Mouse (Mus musculus) midbrain, embryonic 10.5 days (tissue): ENCODE measurements around the gene Tfip11. TPM values are rescaled to one million over a fixed set of nuclear protein-coding genes. Genes with fewer than 3 reads are reported as not detected.

Experiments
- DNase-seq: peaks from one replicate; pipeline ENCODE4 v3.0.0-alpha.2; 2017; ENCODE audit warnings: low spot score
- H3K27ac ChIP-seq: fragments of 300-500 bp; sonication (generic); replicated peaks from 2 replicates; pipeline ENCODE4 v1.5.1; 2016; ENCODE audit warnings: mild to moderate bottlenecking
- H3K27me3 ChIP-seq: fragments of 300-500 bp; sonication (generic); 2 replicates; pipeline ENCODE4 v1.6.1; 2016; ENCODE audit warnings: low read depth, mild to moderate bottlenecking; ENCODE audit not compliant: poor library complexity, severe bottlenecking
- H3K36me3 ChIP-seq: fragments of 300-500 bp; sonication (generic); 2 replicates; pipeline ENCODE4 v1.6.1; 2016; ENCODE audit warnings: mild to moderate bottlenecking, moderate library complexity
- H3K4me1 ChIP-seq: fragments of 300-500 bp; sonication (generic); 2 replicates; pipeline ENCODE4 v1.6.1; 2016
- H3K4me3 ChIP-seq: fragments of 300-500 bp; sonication (generic); 2 replicates; pipeline ENCODE4 v1.5.1; 2016; ENCODE audit warnings: mild to moderate bottlenecking, moderate library complexity
- H3K9me3 ChIP-seq: fragments of 300-500 bp; sonication (generic); replicated peaks from 2 replicates; pipeline ENCODE4 v1.6.1; 2016; ENCODE audit warnings: mild to moderate bottlenecking
- WGBS: fragments of 180-500 bp; shearing (Covaris S2); methylation state at CpG from one replicate; pipeline ENCODE4 v1.1.7; 2016; 5-methylcytosine and 5-hydroxymethylcytosine counted together
- polyA plus RNA-seq: library from polyadenylated mRNA; unstranded; fragments of >200 nt; fragmentation: Nextera tagmentation; extraction: Ambion mirVana; gene quantifications from 2 replicates; pipeline ENCODE4 v1.2.1, GENCODE M21; 2016

Tfip11 gene
- polyA plus RNA-seq, 1 experiment from 2014 or later: 43.0 TPM

GRCm38 (mm10) chr5:112284203-112284582 lies 42.0 kb upstream of the Tfip11 start:
- no peak overlapping the region for H3K4me3 ChIP-seq
- WGBS: 79% methylated on average over 7 of the region's 7 CpGs
- peaks cover 50% of the 10 kb centered on the region for H3K4me1 ChIP-seq
- H3K27ac ChIP-seq: no peak overlapping the region
- no peaks in the 10 kb centered on the region for H3K9me3 ChIP-seq
- no peak for DNase-seq
- no peaks in the 10 kb centered on the region for H3K27me3 ChIP-seq
- H3K36me3 ChIP-seq: 0 out of 2 replicates have a peak, but pooled peaks cover 3% of the 10 kb centered on the region

- Histone ChIP-seq H3K4me1 (peaks cover 36% of the 10 kb centered on the region), H3K36me3 (0 out of 2 replicates have a peak, but pooled peaks cover 3% of the 10 kb centered on the region)
- WGBS: 96% methylated on average over 7 of the region's 7 CpGs
Measured at GRCm38 (mm10) chr5:112285548-112286085, 40.5 kb upstream of the Tfip11 start.

GRCm38 (mm10) chr5:112286608-112286983 lies 39.6 kb upstream of the Tfip11 start:
- Histone ChIP-seq H3K36me3 (0 out of 2 replicates have a peak, but pooled peaks cover 3% of the 10 kb centered on the region), H3K27me3 (no peaks in the 10 kb centered on the region), H3K4me1 (peaks cover 26% of the 10 kb centered on the region), H3K9me3 (no peaks in the 10 kb centered on the region), H3K4me3 (no peak overlapping the region), H3K27ac (no peak overlapping the region)
- no peak for DNase-seq
- 88% methylated on average over 2 of the region's 2 CpGs for WGBS

More at GRCm38 (mm10) chr5:112285548-112286085, 40.5 kb upstream of the Tfip11 start:
- Histone ChIP-seq H3K27me3 (no peaks in the 10 kb centered on the region), H3K9me3 (no peaks in the 10 kb centered on the region), H3K4me3 (no peak overlapping the region), H3K27ac (peak overlapping the region; percentile 23; the same call in 1 of the 2 replicates)
- DNase-seq: no peak

GRCm38 (mm10) chr5:112286984-112287641 lies 39.0 kb upstream of the Tfip11 start:
- H3K4me1 ChIP-seq: peaks cover 23% of the 10 kb centered on the region
- no peak overlapping the region for H3K27ac ChIP-seq
- DNase-seq: no peak
- H3K27me3 ChIP-seq: no peaks in the 10 kb centered on the region
- 0 out of 2 replicates have a peak, but pooled peaks cover 3% of the 10 kb centered on the region for H3K36me3 ChIP-seq
- H3K4me3 ChIP-seq: no peak overlapping the region
- 87% methylated on average over 11 of the region's 11 CpGs for WGBS
- no peaks in the 10 kb centered on the region for H3K9me3 ChIP-seq

- DNase-seq: no peak
- Histone ChIP-seq H3K36me3 (0 out of 2 replicates have a peak, but pooled peaks cover 3% of the 10 kb centered on the region), H3K4me1 (peaks cover 23% of the 10 kb centered on the region), H3K27ac (no peak overlapping the region), H3K4me3 (no peak overlapping the region), H3K9me3 (no peaks in the 10 kb centered on the region), H3K27me3 (no peaks in the 10 kb centered on the region)
- 87% methylated on average over 2 of the region's 2 CpGs for WGBS
Measured at GRCm38 (mm10) chr5:112287652-112288051, 38.5 kb upstream of the Tfip11 start.

- H3K27me3 ChIP-seq: no peaks in the 10 kb centered on the region
- H3K4me1 ChIP-seq: peaks cover 22% of the 10 kb centered on the region
- H3K36me3 ChIP-seq: 0 out of 2 replicates have a peak, but pooled peaks cover 3% of the 10 kb centered on the region
- no peak overlapping the region for H3K4me3 ChIP-seq
- no peak for DNase-seq
- H3K27ac ChIP-seq: peak overlapping the region; percentile 50
- 86% methylated on average over 9 of the region's 9 CpGs for WGBS
- no peaks in the 10 kb centered on the region for H3K9me3 ChIP-seq
Measured at GRCm38 (mm10) chr5:112288193-112289141, 37.7 kb upstream of the Tfip11 start.

GRCm38 (mm10) chr5:112289236-112289635 lies 36.9 kb upstream of the Tfip11 start:
- 93% methylated on average over 7 of the region's 8 CpGs for WGBS

GRCm38 (mm10) chr5:112289819-112290535 lies 36.2 kb upstream of the Tfip11 start:
- peaks cover 25% of the 10 kb centered on the region for H3K4me1 ChIP-seq
- H3K27me3 ChIP-seq: no peaks in the 10 kb centered on the region
- no peak for DNase-seq
- 0 out of 2 replicates have a peak, but pooled peaks cover 3% of the 10 kb centered on the region for H3K36me3 ChIP-seq
- WGBS: 92% methylated on average over 16 of the region's 16 CpGs
- no peaks in the 10 kb centered on the region for H3K9me3 ChIP-seq
- H3K27ac ChIP-seq: no peak overlapping the region
- H3K4me3 ChIP-seq: no peak overlapping the region; the same call in 1 of the 2 replicates

More at GRCm38 (mm10) chr5:112289236-112289635, 36.9 kb upstream of the Tfip11 start:
- Histone ChIP-seq H3K27me3 (no peaks in the 10 kb centered on the region), H3K36me3 (0 out of 2 replicates have a peak, but pooled peaks cover 3% of the 10 kb centered on the region), H3K4me1 (peaks cover 21% of the 10 kb centered on the region), H3K9me3 (no peaks in the 10 kb centered on the region), H3K27ac (no peak overlapping the region), H3K4me3 (no peak overlapping the region)
- DNase-seq: no peak

- DNase-seq: no peak
- no peaks in the 10 kb centered on the region for H3K9me3 ChIP-seq
- H3K4me3 ChIP-seq: no peak overlapping the region
- no peaks in the 10 kb centered on the region for H3K27me3 ChIP-seq
- 0 out of 2 replicates have a peak, but pooled peaks cover under 1% of the 10 kb centered on the region for H3K36me3 ChIP-seq
- peaks cover 30% of the 10 kb centered on the region for H3K4me1 ChIP-seq
- H3K27ac ChIP-seq: no peak overlapping the region
- 97% methylated on average over 8 of the region's 8 CpGs for WGBS
Measured at GRCm38 (mm10) chr5:112290536-112290880, 35.6 kb upstream of the Tfip11 start.

- Histone ChIP-seq H3K4me3 (no peak overlapping the region), H3K27me3 (no peaks in the 10 kb centered on the region), H3K36me3 (no peaks in the 10 kb centered on the region), H3K4me1 (peaks cover 40% of the 10 kb centered on the region), H3K9me3 (no peaks in the 10 kb centered on the region), H3K27ac (no peak overlapping the region)
- WGBS: 92% methylated on average over 5 of the region's 5 CpGs
- no peak for DNase-seq
Measured at GRCm38 (mm10) chr5:112291866-112292265, 34.3 kb upstream of the Tfip11 start.

GRCm38 (mm10) chr5:112292343-112292980 lies 33.7 kb upstream of the Tfip11 start:
- H3K4me3 ChIP-seq: no peak overlapping the region
- peaks cover 39% of the 10 kb centered on the region for H3K4me1 ChIP-seq
- WGBS: 87% methylated on average over 17 of the region's 17 CpGs
- no peak for DNase-seq
- no peaks in the 10 kb centered on the region for H3K36me3 ChIP-seq
- H3K9me3 ChIP-seq: no peaks in the 10 kb centered on the region
- H3K27ac ChIP-seq: no peak overlapping the region
- H3K27me3 ChIP-seq: no peaks in the 10 kb centered on the region

- Histone ChIP-seq H3K4me3 (no peak overlapping the region), H3K36me3 (no peaks in the 10 kb centered on the region), H3K4me1 (peaks cover 32% of the 10 kb centered on the region), H3K27ac (no peak overlapping the region), H3K9me3 (no peaks in the 10 kb centered on the region), H3K27me3 (no peaks in the 10 kb centered on the region)
- DNase-seq: no peak
- WGBS: 85% methylated on average over 2 of the region's 2 CpGs
Measured at GRCm38 (mm10) chr5:112293800-112294199, 32.4 kb upstream of the Tfip11 start.
